Mouse (Mus musculus): ENCODE results near the gene Pbxip1. TPM values are rescaled to one million over a fixed set of nuclear protein-coding genes. Genes with fewer than 3 reads are reported as not detected.

Gene Pbxip1
- polyA plus RNA-seq, 1 experiment from 2014 or later = 19.2 TPM

GRCm38 (mm10) chr3:89394894-89395256 lies 41.6 kb upstream of the Pbxip1 start:
- WGBS = 0% methylated on average over 12 of the region's 12 CpGs
- Histone ChIP-seq H3K27ac (peak overlapping the region; percentile 88), H3K4me1 (peaks cover 71% of the 10 kb centered on the region), H3K27me3 (ENCODE audit: low read depth, poor library complexity, severe bottlenecking) (peaks cover 33% of the 10 kb centered on the region), H3K4me3 (peak overlapping the region; percentile 59), H3K9me3 (replicated peaks) (no peaks in the 10 kb centered on the region), H3K36me3 (no peaks in the 10 kb centered on the region)
- DNase-seq (ENCODE audit: low spot score) = peak; percentile 87

- no peaks in the 10 kb centered on the region for H3K9me3 ChIP-seq (replicated peaks)
- H3K36me3 ChIP-seq = no peaks in the 10 kb centered on the region
- WGBS = under 1% methylated on average over 10 of the region's 10 CpGs
- peaks cover 66% of the 10 kb centered on the region for H3K4me1 ChIP-seq
- DNase-seq (ENCODE audit: low spot score) = no peak
- peak overlapping the region; percentile 59 for H3K4me3 ChIP-seq
- peaks cover 29% of the 10 kb centered on the region for H3K27me3 ChIP-seq (ENCODE audit: low read depth, poor library complexity, severe bottlenecking)
- peak overlapping the region; percentile 88; the same call in 1 of the 2 replicates for H3K27ac ChIP-seq
These were observed 41.1 kb upstream of the Pbxip1 start for GRCm38 (mm10) chr3:89395419-89395805.

GRCm38 (mm10) chr3:89395806-89396653 lies 40.5 kb upstream of the Pbxip1 start:
- H3K9me3 ChIP-seq (replicated peaks) = no peaks in the 10 kb centered on the region
- no peaks in the 10 kb centered on the region for H3K36me3 ChIP-seq
- peaks cover 60% of the 10 kb centered on the region for H3K4me1 ChIP-seq
- under 1% methylated on average over 44 of the region's 44 CpGs for WGBS
- DNase-seq (ENCODE audit: low spot score) = peak; percentile 84
- H3K4me3 ChIP-seq = peak overlapping the region; percentile 59
- H3K27ac ChIP-seq = peak overlapping the region; percentile 88
- peaks cover 22% of the 10 kb centered on the region for H3K27me3 ChIP-seq (ENCODE audit: low read depth, poor library complexity, severe bottlenecking)

GRCm38 (mm10) chr3:89396654-89397005 lies 39.9 kb upstream of the Pbxip1 start:
- Histone ChIP-seq H3K4me1 (peaks cover 54% of the 10 kb centered on the region), H3K9me3 (replicated peaks) (no peaks in the 10 kb centered on the region), H3K4me3 (peak overlapping the region; percentile 59), H3K36me3 (no peaks in the 10 kb centered on the region), H3K27ac (peak overlapping the region; percentile 88; the same call in 1 of the 2 replicates), H3K27me3 (ENCODE audit: low read depth, poor library complexity, severe bottlenecking) (peaks cover 16% of the 10 kb centered on the region)
- WGBS = 2% methylated on average over 4 of the region's 4 CpGs
- DNase-seq (ENCODE audit: low spot score) = no peak

- no peak for DNase-seq (ENCODE audit: low spot score)
- peaks cover 34% of the 10 kb centered on the region for H3K36me3 ChIP-seq
- H3K27ac ChIP-seq = no peak overlapping the region
- no peaks in the 10 kb centered on the region for H3K27me3 ChIP-seq (ENCODE audit: low read depth, poor library complexity, severe bottlenecking)
- H3K9me3 ChIP-seq (replicated peaks) = no peaks in the 10 kb centered on the region
- H3K4me1 ChIP-seq = peaks cover 7% of the 10 kb centered on the region
- no peak overlapping the region for H3K4me3 ChIP-seq
- WGBS = 88% methylated on average over 7 of the region's 7 CpGs
These were observed 35.2 kb upstream of the Pbxip1 start for GRCm38 (mm10) chr3:89401329-89401728.

GRCm38 (mm10) chr3:89402693-89403092 lies 33.8 kb upstream of the Pbxip1 start, which contains the start of gene Lenep:
TSS of gene Lenep (minus strand) at chr3:89402793.
- 85% methylated on average over 5 of the region's 5 CpGs for WGBS
- H3K36me3 ChIP-seq = peaks cover 40% of the 10 kb centered on the region
- no peaks in the 10 kb centered on the region; the same call in 1 of the 2 replicates for H3K4me1 ChIP-seq
- H3K9me3 ChIP-seq (replicated peaks) = no peaks in the 10 kb centered on the region
- no peak within 1 kb of the TSS for H3K4me3 ChIP-seq
- DNase-seq (ENCODE audit: low spot score) = no peak
- no peaks in the 10 kb centered on the region for H3K27me3 ChIP-seq (ENCODE audit: low read depth, poor library complexity, severe bottlenecking)
- H3K27ac ChIP-seq = no peak within 1 kb of the TSS

GRCm38 (mm10) chr3:89406887-89407286 lies 29.6 kb upstream of the Pbxip1 start:
- no peaks in the 10 kb centered on the region for H3K9me3 ChIP-seq (replicated peaks)
- WGBS = 92% methylated on average over 6 of the region's 6 CpGs
- H3K36me3 ChIP-seq = peaks cover 48% of the 10 kb centered on the region
- no peaks in the 10 kb centered on the region for H3K27me3 ChIP-seq (ENCODE audit: low read depth, poor library complexity, severe bottlenecking)
- no peak overlapping the region for H3K27ac ChIP-seq
- no peak for DNase-seq (ENCODE audit: low spot score)
- no peak overlapping the region for H3K4me3 ChIP-seq
- H3K4me1 ChIP-seq = peaks cover 8% of the 10 kb centered on the region

- Histone ChIP-seq H3K27me3 (ENCODE audit: low read depth, poor library complexity, severe bottlenecking) (no peaks in the 10 kb centered on the region), H3K4me3 (0 out of 2 replicates have a peak overlapping the region, but pooled peaks have one; percentile 7), H3K4me1 (peaks cover 11% of the 10 kb centered on the region), H3K36me3 (peaks cover 42% of the 10 kb centered on the region), H3K9me3 (replicated peaks) (no peaks in the 10 kb centered on the region), H3K27ac (no peak overlapping the region)
- WGBS = 53% methylated on average over 16 of the region's 16 CpGs
- DNase-seq (ENCODE audit: low spot score) = no peak
These were observed 28.1 kb upstream of the Pbxip1 start for GRCm38 (mm10) chr3:89408448-89408847.

- WGBS = 93% methylated on average over 3 of the region's 3 CpGs
- Histone ChIP-seq H3K4me3 (no peak overlapping the region), H3K27ac (no peak overlapping the region), H3K36me3 (peaks cover 45% of the 10 kb centered on the region), H3K4me1 (peaks cover 11% of the 10 kb centered on the region), H3K9me3 (replicated peaks) (no peaks in the 10 kb centered on the region), H3K27me3 (ENCODE audit: low read depth, poor library complexity, severe bottlenecking) (no peaks in the 10 kb centered on the region)
- DNase-seq (ENCODE audit: low spot score) = no peak
These were observed 26.8 kb upstream of the Pbxip1 start for GRCm38 (mm10) chr3:89409701-89410100.

GRCm38 (mm10) chr3:89410864-89411263 lies 25.6 kb upstream of the Pbxip1 start:
- peak overlapping the region; percentile 67; the same call in 1 of the 2 replicates for H3K27ac ChIP-seq
- peak overlapping the region; percentile 60 for H3K4me3 ChIP-seq
- H3K4me1 ChIP-seq = peaks cover 11% of the 10 kb centered on the region
- no peak for DNase-seq (ENCODE audit: low spot score)
- H3K27me3 ChIP-seq (ENCODE audit: low read depth, poor library complexity, severe bottlenecking) = no peaks in the 10 kb centered on the region
- H3K36me3 ChIP-seq = peaks cover 48% of the 10 kb centered on the region
- 80% methylated on average over 10 of the region's 10 CpGs for WGBS
- no peaks in the 10 kb centered on the region for H3K9me3 ChIP-seq (replicated peaks)

GRCm38 (mm10) chr3:89411490-89412393 lies 24.8 kb upstream of the Pbxip1 start, which contains the start of gene Flad1:
TSS of gene Flad1 (minus strand) at chr3:89411870.
- Histone ChIP-seq H3K36me3 (peaks cover 57% of the 10 kb centered on the region), H3K27me3 (ENCODE audit: low read depth, poor library complexity, severe bottlenecking) (no peaks in the 10 kb centered on the region), H3K4me1 (peaks cover 15% of the 10 kb centered on the region), H3K4me3 (peak within 1 kb of the TSS; percentile 60), H3K27ac (peak within 1 kb of the TSS; percentile 67), H3K9me3 (replicated peaks) (no peaks in the 10 kb centered on the region)
- DNase-seq (ENCODE audit: low spot score) = peak; percentile 94
- 8% methylated on average over 28 of the region's 28 CpGs for WGBS

- Histone ChIP-seq H3K4me1 (peaks cover 32% of the 10 kb centered on the region), H3K4me3 (peak overlapping the region; percentile 73), H3K36me3 (peaks cover 42% of the 10 kb centered on the region), H3K9me3 (replicated peaks) (no peaks in the 10 kb centered on the region), H3K27me3 (ENCODE audit: low read depth, poor library complexity, severe bottlenecking) (no peaks in the 10 kb centered on the region), H3K27ac (no peak overlapping the region)
- no peak for DNase-seq (ENCODE audit: low spot score)
- 97% methylated on average over 8 of the region's 8 CpGs for WGBS
These were observed 20.3 kb upstream of the Pbxip1 start for GRCm38 (mm10) chr3:89416158-89416557.

Measured in limb, embryonic 10.5 days (tissue).